Mouse (Mus musculus) ovary, postnatal 14 days (tissue): ENCODE data around the gene Lrrc20.

Experiments
- DNase-seq: peaks from one replicate; pipeline ENCODE4 v3.0.0; 2022; ENCODE audit warnings: low spot score

Gene Lrrc20

GRCm38 (mm10) chr10:61517296-61518071 lies 41.9 kb downstream of the Lrrc20 start:
- no peak for DNase-seq

GRCm38 (mm10) chr10:61518320-61518719 lies 42.7 kb downstream of the Lrrc20 start:
- no peak for DNase-seq

GRCm38 (mm10) chr10:61519491-61519890 lies 43.9 kb downstream of the Lrrc20 start:
- DNase-seq, result no peak

- no peak for DNase-seq
These were observed 45.1 kb downstream of the Lrrc20 start for GRCm38 (mm10) chr10:61520714-61521113.

- no peak for DNase-seq
These were observed 55.3 kb downstream of the Lrrc20 start for GRCm38 (mm10) chr10:61530936-61531335.

- no peak for DNase-seq
These were observed 57.7 kb downstream of the Lrrc20 start for GRCm38 (mm10) chr10:61533285-61533684.

GRCm38 (mm10) chr10:61534371-61535101 lies 58.9 kb downstream of the Lrrc20 start:
- DNase-seq, result no peak

- DNase-seq, result no peak
These were observed 59.8 kb downstream of the Lrrc20 start for GRCm38 (mm10) chr10:61535441-61535840.

- DNase-seq, result peak; percentile 51
These were observed 60.8 kb downstream of the Lrrc20 start for GRCm38 (mm10) chr10:61536130-61537035.

- DNase-seq, result no peak
These were observed 61.4 kb downstream of the Lrrc20 start for GRCm38 (mm10) chr10:61537036-61537380.

- no peak for DNase-seq
These were observed 62.8 kb downstream of the Lrrc20 start for GRCm38 (mm10) chr10:61538446-61538845.

- DNase-seq, result no peak
These were observed 68.7 kb downstream of the Lrrc20 start for GRCm38 (mm10) chr10:61544127-61544862.

GRCm38 (mm10) chr10:61544863-61545240 lies 69.3 kb downstream of the Lrrc20 start:
- no peak for DNase-seq

GRCm38 (mm10) chr10:61550106-61550505 lies 74.5 kb downstream of the Lrrc20 start:
- DNase-seq, result no peak

- DNase-seq, result no peak
These were observed 79.6 kb downstream of the Lrrc20 start for GRCm38 (mm10) chr10:61555155-61555554.

GRCm38 (mm10) chr10:61558631-61559030 lies 83.0 kb downstream of the Lrrc20 start:
- no peak for DNase-seq

GRCm38 (mm10) chr10:61559544-61559943 lies 83.9 kb downstream of the Lrrc20 start:
- DNase-seq, result no peak

- DNase-seq, result no peak
These were observed 87.9 kb downstream of the Lrrc20 start for GRCm38 (mm10) chr10:61563550-61563949.

GRCm38 (mm10) chr10:61564408-61564807 lies 88.8 kb downstream of the Lrrc20 start:
- DNase-seq, result no peak

GRCm38 (mm10) chr10:61570181-61570580 lies 94.6 kb downstream of the Lrrc20 start:
- DNase-seq, result no peak

GRCm38 (mm10) chr10:61572126-61572525 lies 96.5 kb downstream of the Lrrc20 start:
- no peak for DNase-seq
